Mouse (Mus musculus) forebrain, embryonic 15.5 days (tissue): ENCODE data around the gene Psg16. TPM values are rescaled to one million over a fixed set of nuclear protein-coding genes. Genes with fewer than 3 reads are reported as not detected.
"Not testable (repeated sequence)": the region's sequence is repeated elsewhere in the genome, so short reads cannot be mapped to it uniquely, and the experiment has no call there.

Source experiments
- ATAC-seq: fragments of 200-750 bp; cut with Nextera tagmentation; replicated peaks from 2 replicates; pipeline ENCODE4 v1.8.0; 2017; ENCODE audit warnings: mild to moderate bottlenecking, moderate TSS enrichment, moderate library complexity
- H3K27ac ChIP-seq: fragments of 300-500 bp; sonication (generic); replicated peaks from 2 replicates; pipeline ENCODE4 v1.5.1; 2015; ENCODE audit warnings: mild to moderate bottlenecking, inconsistent platforms
- H3K27me3 ChIP-seq: fragments of 300-500 bp; sonication (generic); 2 replicates; pipeline ENCODE4 v1.6.1; 2015; ENCODE audit warnings: inconsistent platforms
- H3K36me3 ChIP-seq: fragments of 300-500 bp; sonication (generic); 2 replicates; pipeline ENCODE4 v1.6.1; 2015; ENCODE audit warnings: mild to moderate bottlenecking, inconsistent platforms
- H3K4me1 ChIP-seq: fragments of 300-500 bp; sonication (generic); 2 replicates; pipeline ENCODE4 v1.6.1; 2015; ENCODE audit warnings: inconsistent platforms
- H3K4me2 ChIP-seq: fragments of 300-500 bp; sonication (generic); replicated peaks from 2 replicates; pipeline ENCODE4 v1.6.1; 2015; ENCODE audit warnings: mild to moderate bottlenecking, inconsistent platforms
- H3K4me3 ChIP-seq: fragments of 300-500 bp; sonication (generic); 2 replicates; pipeline ENCODE4 v1.5.1; 2015; ENCODE audit warnings: mild to moderate bottlenecking, inconsistent platforms
- H3K9ac ChIP-seq: fragments of 300-500 bp; sonication (generic); replicated peaks from 2 replicates; pipeline ENCODE4 v1.6.1; 2015; ENCODE audit warnings: mild to moderate bottlenecking, inconsistent platforms
- H3K9me3 ChIP-seq: fragments of 300-500 bp; sonication (generic); 2 replicates; pipeline ENCODE4 v1.6.1; 2016; ENCODE audit warnings: inconsistent platforms
- WGBS: fragments of 180-500 bp; shearing (Covaris S2); methylation state at CpG from one replicate; pipeline ENCODE4 v1.1.7; 2015; ENCODE audit warnings: mixed read lengths; 5-methylcytosine and 5-hydroxymethylcytosine counted together
- polyA plus RNA-seq: library from polyadenylated mRNA; unstranded; fragments of >200 nt; fragmentation: Nextera tagmentation; extraction: Ambion mirVana; gene quantifications from 2 replicates; pipeline ENCODE4 v1.2.1, GENCODE M21; 2015

Gene Psg16
- polyA plus RNA-seq, 1 experiment from 2014 or later = 1.7 TPM

- H3K27me3 ChIP-seq = no peaks in the 10 kb centered on the region
- ATAC-seq = peak; percentile 24
- peaks cover 65% of the 10 kb centered on the region for H3K4me1 ChIP-seq
- H3K4me3 ChIP-seq = no peak overlapping the region
- no peak overlapping the region for H3K4me2 ChIP-seq
- WGBS = 3% methylated on average over 16 of the region's 16 CpGs
- no peaks in the 10 kb centered on the region for H3K36me3 ChIP-seq
- peak overlapping the region; percentile 75 for H3K27ac ChIP-seq
- H3K9ac ChIP-seq = no peak overlapping the region
- no peaks in the 10 kb centered on the region for H3K9me3 ChIP-seq
Measured at GRCm38 (mm10) chr7:17058071-17058689, 15.7 kb upstream of the Psg16 start.

DNA sequence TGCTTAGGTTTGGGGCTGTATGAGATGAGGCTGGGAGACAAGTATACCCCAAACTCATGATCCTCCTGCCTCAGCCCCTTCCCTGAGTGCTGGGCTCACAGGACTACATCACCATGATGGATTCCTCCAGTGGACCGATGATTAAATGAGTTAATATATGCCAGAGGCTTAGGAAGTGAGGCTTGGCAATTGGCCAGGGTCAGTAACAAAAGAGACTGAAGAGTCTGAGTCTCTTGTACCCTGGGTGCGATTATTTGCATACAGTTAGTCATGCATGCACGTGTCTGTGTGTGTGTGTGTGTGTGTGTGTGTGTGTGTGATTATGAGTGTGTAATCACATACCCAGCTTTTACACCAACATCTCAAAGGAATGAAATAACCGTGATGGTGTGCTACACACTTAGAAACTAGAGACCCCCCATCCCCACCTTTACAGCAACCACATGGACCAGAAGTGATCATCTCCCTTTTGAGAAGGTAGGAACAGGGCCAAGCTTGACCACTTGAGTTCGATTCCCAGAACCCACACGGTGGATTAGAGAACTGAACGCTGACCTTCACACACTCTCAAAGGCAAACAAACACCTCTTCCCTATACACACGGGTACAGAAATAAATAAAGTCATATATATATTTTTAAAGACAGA is 14.9 kb upstream of the Psg16 start:
- Histone ChIP-seq H3K27me3 (no peaks in the 10 kb centered on the region), H3K36me3 (no peaks in the 10 kb centered on the region), H3K4me3 (no peak overlapping the region), H3K27ac (peak overlapping the region; percentile 75), H3K4me1 (peaks cover 65% of the 10 kb centered on the region), H3K9me3 (no peaks in the 10 kb centered on the region), H3K4me2 (no peak overlapping the region), H3K9ac (no peak overlapping the region)
- 22% methylated on average over 8 of the region's 8 CpGs for WGBS
- ATAC-seq = no peak

DNA sequence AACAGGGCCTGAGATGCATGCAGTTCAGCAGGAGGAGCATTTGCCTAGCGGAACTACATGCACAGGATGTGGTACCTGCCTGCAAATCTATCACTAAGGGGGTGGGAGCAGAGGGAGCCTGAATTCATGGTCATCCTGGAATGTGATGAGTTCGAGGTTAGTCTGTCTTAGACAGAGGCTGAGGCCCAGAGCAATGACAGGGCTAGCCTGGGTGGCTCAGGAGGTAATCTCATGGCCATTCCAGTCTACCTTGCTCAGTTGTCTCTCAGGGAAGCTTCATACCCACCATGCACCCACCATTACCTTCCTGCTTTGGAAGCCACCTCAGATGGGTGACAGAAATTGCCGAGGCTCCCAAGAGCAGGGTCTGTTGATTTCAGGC is 14.4 kb upstream of the Psg16 start:
- no peak for ATAC-seq
- Histone ChIP-seq H3K36me3 (no peaks in the 10 kb centered on the region), H3K9me3 (no peaks in the 10 kb centered on the region), H3K4me2 (no peak overlapping the region), H3K27ac (peak overlapping the region; percentile 75), H3K4me1 (peaks cover 65% of the 10 kb centered on the region), H3K9ac (no peak overlapping the region), H3K4me3 (no peak overlapping the region), H3K27me3 (no peaks in the 10 kb centered on the region)
- 62% methylated on average over 3 of the region's 3 CpGs for WGBS

DNA sequence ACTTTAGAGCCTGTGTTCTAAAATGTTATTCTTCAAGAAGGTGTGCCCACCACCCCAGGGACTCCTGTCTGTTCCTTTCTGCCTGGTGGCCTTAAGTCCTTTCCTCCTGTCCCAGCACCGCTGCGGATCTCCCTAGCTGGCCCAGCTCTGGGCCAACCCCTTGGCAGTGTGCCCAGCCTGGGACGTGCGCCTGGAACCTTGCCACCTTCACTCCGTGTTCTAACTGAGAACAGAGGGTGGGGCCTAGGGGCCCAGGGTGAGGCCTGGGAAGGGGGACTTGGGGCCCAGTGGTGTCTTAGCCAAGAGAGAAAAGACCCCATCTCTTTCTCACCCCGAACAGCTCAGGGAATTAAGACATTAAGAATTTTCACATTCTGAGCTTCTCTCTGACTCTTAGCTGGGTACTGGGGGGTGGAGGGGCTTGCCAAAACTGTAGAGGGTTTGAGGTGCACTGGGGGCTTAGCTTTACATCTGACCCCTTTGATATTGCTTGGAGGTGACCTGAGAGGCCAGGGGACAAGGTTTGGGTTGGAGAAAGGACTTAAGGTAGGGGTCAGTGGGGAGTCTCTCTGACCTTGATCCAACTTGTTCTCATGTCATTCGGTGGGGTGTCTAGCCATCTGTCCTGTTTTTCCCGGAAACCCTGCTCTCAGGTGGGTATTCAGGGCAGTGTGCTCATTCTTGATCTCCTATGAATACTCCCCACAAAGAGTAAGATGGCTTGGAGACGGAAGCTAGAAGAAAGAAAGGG is 13.6 kb upstream of the Psg16 start:
- peaks cover 65% of the 10 kb centered on the region for H3K4me1 ChIP-seq
- ATAC-seq = peak; percentile 39
- H3K4me2 ChIP-seq = peak overlapping the region; percentile 66
- H3K9me3 ChIP-seq = no peaks in the 10 kb centered on the region
- WGBS = 11% methylated on average over 9 of the region's 9 CpGs
- H3K36me3 ChIP-seq = no peaks in the 10 kb centered on the region
- no peak overlapping the region for H3K4me3 ChIP-seq
- H3K27me3 ChIP-seq = no peaks in the 10 kb centered on the region
- H3K9ac ChIP-seq = no peak overlapping the region
- peak overlapping the region; percentile 75 for H3K27ac ChIP-seq

DNA sequence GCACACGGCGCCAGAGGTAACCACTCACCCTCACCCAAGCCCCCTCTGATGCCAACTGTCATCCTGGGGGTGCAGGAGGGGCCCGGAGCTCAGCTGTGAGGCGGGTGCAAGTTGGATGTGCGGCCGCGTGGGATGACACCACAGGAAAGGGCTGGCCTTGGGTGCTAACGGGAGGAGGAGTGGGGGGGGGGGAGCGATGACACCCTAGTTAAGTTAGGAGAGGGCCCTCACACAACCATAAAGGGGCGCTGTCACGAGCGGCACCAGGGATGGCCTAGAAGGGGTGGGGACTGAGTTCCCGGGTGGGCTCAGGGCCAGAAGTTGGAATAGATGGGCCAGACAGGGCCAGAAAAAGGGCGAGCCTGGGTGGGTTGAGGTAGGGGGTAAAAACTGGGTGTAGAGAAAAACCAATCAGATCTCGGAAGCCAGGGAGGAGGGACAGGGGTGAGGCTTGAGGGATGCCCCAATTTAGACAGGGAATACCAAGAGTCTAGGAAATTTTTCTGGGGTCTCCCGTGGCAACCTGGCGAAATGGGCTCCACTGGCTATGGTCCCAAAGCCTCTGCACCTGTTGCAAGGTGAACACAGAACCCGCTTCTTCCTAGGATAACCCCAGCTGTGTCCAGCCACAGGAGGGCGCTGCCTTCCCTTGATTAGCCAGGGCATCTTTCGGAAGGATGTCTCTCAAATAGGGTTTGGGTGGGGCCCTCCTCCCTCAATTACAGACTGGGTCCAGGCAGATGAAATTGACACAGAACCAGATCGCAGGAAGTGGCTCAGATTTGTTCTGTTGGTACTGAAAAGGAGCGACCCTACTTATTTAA is 12.8 kb upstream of the Psg16 start:
- ATAC-seq = no peak
- Histone ChIP-seq H3K9ac (no peak overlapping the region), H3K4me2 (peak overlapping the region; percentile 66), H3K27me3 (no peaks in the 10 kb centered on the region), H3K4me3 (no peak overlapping the region), H3K9me3 (no peaks in the 10 kb centered on the region), H3K36me3 (no peaks in the 10 kb centered on the region), H3K27ac (peak overlapping the region; percentile 75), H3K4me1 (peaks cover 59% of the 10 kb centered on the region)
- WGBS = 50% methylated on average over 21 of the region's 22 CpGs

DNA sequence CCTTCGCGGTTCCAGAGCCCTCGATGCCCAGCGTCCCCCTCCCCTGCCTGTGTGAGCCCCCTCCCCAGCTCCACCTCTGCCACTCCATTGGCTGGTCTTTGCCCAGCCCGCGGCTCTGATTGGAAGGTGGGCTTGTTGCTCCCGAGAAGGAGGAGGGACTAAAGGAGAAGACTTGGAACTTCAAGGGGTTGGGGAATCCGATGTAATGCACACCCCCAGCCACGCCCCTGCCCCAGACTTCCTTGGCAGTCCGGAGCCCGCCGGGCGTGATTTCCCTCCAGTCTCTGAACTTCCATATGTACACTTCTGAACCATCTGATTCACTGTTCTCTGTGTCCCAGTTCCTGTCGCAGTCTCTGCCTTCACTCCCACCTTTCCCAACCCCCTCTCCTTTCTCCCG is 11.5 kb upstream of the Psg16 start, which contains the start of gene Hif3a:
TSS of gene Hif3a (minus strand) at position 39 of the 400 bp plus-strand sequence.
- Histone ChIP-seq H3K36me3 (no peaks in the 10 kb centered on the region), H3K4me3 (peak within 1 kb of the TSS; percentile 44), H3K4me1 (peaks cover 50% of the 10 kb centered on the region), H3K9ac (peak within 1 kb of the TSS; percentile 39), H3K27me3 (no peaks in the 10 kb centered on the region), H3K9me3 (no peaks in the 10 kb centered on the region), H3K4me2 (peak within 1 kb of the TSS; percentile 66), H3K27ac (no peak within 1 kb of the TSS)
- ATAC-seq = peak; percentile 83
- 1% methylated on average over 15 of the region's 15 CpGs for WGBS

GRCm38 (mm10) chr7:17062845-17063244 is 11.0 kb upstream of the Psg16 start:
- Histone ChIP-seq H3K4me3 (peak overlapping the region; percentile 44), H3K27me3 (no peaks in the 10 kb centered on the region), H3K9me3 (no peaks in the 10 kb centered on the region), H3K36me3 (no peaks in the 10 kb centered on the region), H3K4me1 (peaks cover 47% of the 10 kb centered on the region), H3K9ac (peak overlapping the region; percentile 39; the same call in 1 of the 2 replicates), H3K4me2 (peak overlapping the region; percentile 66), H3K27ac (no peak overlapping the region)
- WGBS = 15% methylated on average over 11 of the region's 11 CpGs
- peak; percentile 29 for ATAC-seq

DNA sequence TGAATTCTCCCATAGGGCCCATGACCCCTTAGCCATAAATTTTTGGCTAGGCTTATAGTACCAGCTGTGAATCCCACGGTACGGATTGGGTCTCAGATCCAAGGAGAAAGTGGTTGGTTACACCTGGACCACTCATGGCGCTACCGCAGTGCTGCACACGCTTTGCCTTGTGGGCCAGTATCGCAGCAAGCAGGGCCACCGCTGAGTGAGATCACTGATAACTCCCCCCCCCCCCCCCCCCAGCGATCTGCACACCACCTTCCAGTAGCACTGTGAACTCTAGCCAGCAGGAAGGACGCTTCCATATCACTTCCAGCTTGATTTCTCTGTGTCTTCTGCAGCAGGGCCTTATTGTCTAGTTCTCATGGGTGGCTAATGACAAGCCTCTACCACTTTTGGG is 8.2 kb upstream of the Psg16 start:
- H3K4me2 ChIP-seq = no peak overlapping the region
- peaks cover 20% of the 10 kb centered on the region for H3K4me1 ChIP-seq
- H3K36me3 ChIP-seq = no peaks in the 10 kb centered on the region
- H3K27ac ChIP-seq = no peak overlapping the region
- H3K4me3 ChIP-seq = no peak overlapping the region
- H3K9ac ChIP-seq = no peak overlapping the region
- ATAC-seq = no peak
- H3K27me3 ChIP-seq = no peaks in the 10 kb centered on the region
- WGBS = 85% methylated on average over 7 of the region's 9 CpGs
- no peaks in the 10 kb centered on the region for H3K9me3 ChIP-seq

GRCm38 (mm10) chr7:17066412-17066811 is 7.4 kb upstream of the Psg16 start:
- no peak for ATAC-seq
- Histone ChIP-seq H3K27ac (no peak overlapping the region), H3K9ac (no peak overlapping the region), H3K4me1 (peaks cover 12% of the 10 kb centered on the region), H3K27me3 (no peaks in the 10 kb centered on the region), H3K36me3 (no peaks in the 10 kb centered on the region), H3K9me3 (no peaks in the 10 kb centered on the region), H3K4me3 (no peak overlapping the region), H3K4me2 (no peak overlapping the region)
- 3% methylated on average over 2 of the region's 2 CpGs for WGBS

DNA sequence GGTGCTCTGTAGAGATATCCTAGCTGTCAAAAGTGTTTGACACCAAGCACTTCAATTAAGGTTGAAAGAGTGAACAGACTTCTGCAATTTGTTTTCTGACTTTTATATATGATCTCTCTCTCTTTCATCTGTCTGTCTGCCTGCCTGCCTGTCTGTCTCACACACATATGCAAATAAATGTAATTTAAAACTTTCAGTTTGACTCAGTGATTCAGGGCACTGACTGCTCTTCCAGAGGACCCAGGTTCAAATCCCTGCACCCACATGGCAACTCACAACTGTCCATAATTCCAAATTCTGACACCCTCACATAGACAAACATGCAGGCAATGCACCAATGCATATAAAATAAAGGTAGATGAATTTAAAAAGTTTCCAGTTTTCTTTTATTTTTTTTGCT is 6.8 kb upstream of the Psg16 start:
- Histone ChIP-seq H3K27ac (no peak overlapping the region), H3K4me2 (no peak overlapping the region), H3K9me3 (no peaks in the 10 kb centered on the region), H3K36me3 (no peaks in the 10 kb centered on the region), H3K4me1 (peaks cover 10% of the 10 kb centered on the region), H3K4me3 (no peak overlapping the region), H3K27me3 (no peaks in the 10 kb centered on the region), H3K9ac (no peak overlapping the region)
- ATAC-seq = no peak

DNA sequence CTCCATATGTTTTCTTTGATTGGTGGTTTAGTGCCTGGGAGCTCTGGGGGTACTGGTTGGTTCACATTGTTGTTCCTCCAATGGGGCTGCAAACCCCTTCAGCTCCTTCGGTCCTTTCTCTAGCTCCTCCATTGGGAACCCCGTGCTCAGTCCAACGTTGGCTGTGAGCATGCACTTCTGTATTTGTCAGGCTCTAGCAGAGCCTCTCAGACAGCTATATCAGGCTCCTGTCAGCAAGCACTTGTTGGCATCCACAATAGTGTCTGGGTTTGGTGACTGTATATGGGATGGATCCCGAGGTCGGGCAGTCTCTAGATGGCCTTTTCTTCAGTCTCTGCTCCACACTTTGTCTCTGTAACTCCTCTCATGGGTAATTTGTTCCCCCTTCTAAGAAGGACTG is 6.2 kb upstream of the Psg16 start:
- H3K4me1 ChIP-seq, H3K4me2 ChIP-seq, ATAC-seq, H3K36me3 ChIP-seq, H3K9me3 ChIP-seq, H3K9ac ChIP-seq, H3K27me3 ChIP-seq, H3K4me3 ChIP-seq, H3K27ac ChIP-seq: not testable (repeated sequence)
- WGBS = 65% methylated on average over 5 of the region's 5 CpGs

DNA sequence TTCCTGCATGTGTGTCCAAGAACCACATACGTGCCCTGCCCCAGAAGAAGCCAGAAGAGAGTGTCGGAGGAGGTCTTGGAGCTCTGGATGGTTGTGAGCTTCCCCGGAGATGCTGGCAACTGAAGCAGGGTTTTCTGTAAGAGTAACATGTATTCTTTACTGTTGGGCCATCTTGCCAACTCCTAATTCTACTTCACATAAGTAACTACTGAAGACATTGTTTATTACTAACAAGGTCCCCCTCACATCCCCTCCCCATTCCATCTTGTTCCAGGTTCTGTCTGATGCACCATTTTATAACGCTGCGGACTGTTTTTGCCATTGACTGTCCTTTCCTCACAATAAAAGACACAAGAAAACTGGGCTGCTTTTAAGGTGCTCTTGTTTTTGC is 332 bp upstream of the Psg16 start:
- H3K4me3 ChIP-seq = no peak overlapping the region
- no peak overlapping the region for H3K4me2 ChIP-seq
- no peak overlapping the region for H3K27ac ChIP-seq
- H3K9me3 ChIP-seq = no peaks in the 10 kb centered on the region
- H3K4me1 ChIP-seq = no peaks in the 10 kb centered on the region
- WGBS = 56% methylated on average over 5 of the region's 5 CpGs
- no peak overlapping the region for H3K9ac ChIP-seq
- no peak for ATAC-seq
- no peaks in the 10 kb centered on the region for H3K27me3 ChIP-seq
- H3K36me3 ChIP-seq = no peaks in the 10 kb centered on the region
